Mouse (Mus musculus): ENCODE measurements around the gene Gbx2. TPM values are rescaled to one million over a fixed set of nuclear protein-coding genes. Genes with fewer than 3 reads are reported as not detected.

Gbx2 gene
- not detected for polyA plus RNA-seq (2017; shearing (Covaris generic))

DNA sequence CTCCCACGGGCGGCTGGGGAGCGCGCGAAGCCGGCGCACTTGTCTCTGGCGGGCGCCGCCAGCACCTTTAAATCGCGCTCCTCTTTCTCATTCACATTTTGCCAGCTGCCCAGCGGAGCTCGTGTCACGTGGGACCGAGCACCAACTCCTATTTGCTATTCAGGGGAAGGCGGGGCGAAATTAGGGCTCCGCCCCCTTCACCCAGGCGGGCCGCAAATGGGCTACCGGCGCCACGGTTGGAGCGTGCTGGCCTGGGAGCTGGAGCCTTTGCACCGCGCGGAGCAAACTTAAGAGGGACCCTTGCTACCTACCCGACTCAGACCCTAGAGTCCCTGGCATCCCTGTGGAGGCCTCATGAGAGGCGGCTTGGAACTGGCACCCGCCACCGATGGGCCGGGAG lies at the start of gene Gbx2:
Gene Gbx2 (minus strand): TSS at position 60 of the 400 bp plus-strand sequence.

Other genes starting within 250 kb of the Gbx2 start
- gene Asb18, start 83.5 kb upstream of the Gbx2 start, polyA plus RNA-seq (2017; shearing (Covaris generic)), result not detected
- not detected for gene Iqca, start 222.2 kb upstream of the Gbx2 start, polyA plus RNA-seq (2017; shearing (Covaris generic))

All from effector memory CD4-positive, alpha-beta T cell, adult 7 months (primary cell).